Mouse (Mus musculus): Measurements from ENCODE around the gene L1cam. TPM values are rescaled to one million over a fixed set of nuclear protein-coding genes. Genes with fewer than 3 reads are reported as not detected.

The L1cam gene
- polyA plus RNA-seq, 1 experiment = 0.55 TPM

GRCm38 (mm10) chrX:73875881-73876280 lies 20.0 kb downstream of the L1cam start:
- Histone ChIP-seq H3K79me2 (ENCODE audit: control insufficient read depth, insufficient read depth) (no peaks in the 10 kb centered on the region), H3K27me3 (ENCODE audit: control insufficient read depth, insufficient read depth, insufficient read length) (no peaks in the 10 kb centered on the region), H3K36me3 (ENCODE audit: control insufficient read depth, insufficient read depth) (no peaks in the 10 kb centered on the region), H3K4me3 (ENCODE audit: insufficient read depth, poor library complexity, severe bottlenecking) (no peak overlapping the region), H3K79me3 (ENCODE audit: low read depth) (no peaks in the 10 kb centered on the region), H3ac (ENCODE audit: control insufficient read depth, insufficient read length, low read depth) (no peak overlapping the region)
- TF ChIP-seq MAX (IDR thresholded peaks at IDR 0.05) (no peak), MYOD1 (IDR thresholded peaks at IDR 0.05; ENCODE audit: control insufficient read depth, insufficient read length, low read depth) (no peak), CTCF (IDR thresholded peaks at IDR 0.05; ENCODE audit: control insufficient read depth, insufficient read depth, insufficient read length) (no peak), MYOG (IDR thresholded peaks at IDR 0.05; ENCODE audit: control insufficient read depth, extremely low read depth, insufficient read length) (no peak), FOSL1 (IDR thresholded peaks at IDR 0.05; ENCODE audit: insufficient read depth, low read length, poor library complexity, severe bottlenecking) (no peak), CEBPB (IDR thresholded peaks at IDR 0.05; ENCODE audit: low read depth) (no peak), USF1 (IDR thresholded peaks at IDR 0.05; ENCODE audit: low read depth) (no peak)

- TF ChIP-seq FOSL1 (IDR thresholded peaks at IDR 0.05; ENCODE audit: insufficient read depth, low read length, poor library complexity, severe bottlenecking) (no peak), CEBPB (IDR thresholded peaks at IDR 0.05; ENCODE audit: low read depth) (no peak), CTCF (IDR thresholded peaks at IDR 0.05; ENCODE audit: control insufficient read depth, insufficient read depth, insufficient read length) (no peak), MYOD1 (IDR thresholded peaks at IDR 0.05; ENCODE audit: control insufficient read depth, insufficient read length, low read depth) (no peak), MAX (IDR thresholded peaks at IDR 0.05) (no peak), MYOG (IDR thresholded peaks at IDR 0.05; ENCODE audit: control insufficient read depth, extremely low read depth, insufficient read length) (no peak), USF1 (IDR thresholded peaks at IDR 0.05; ENCODE audit: low read depth) (no peak)
- Histone ChIP-seq H3K4me3 (ENCODE audit: insufficient read depth, poor library complexity, severe bottlenecking) (no peak overlapping the region), H3K79me2 (ENCODE audit: control insufficient read depth, insufficient read depth) (no peaks in the 10 kb centered on the region), H3ac (ENCODE audit: control insufficient read depth, insufficient read length, low read depth) (no peak overlapping the region), H3K79me3 (ENCODE audit: low read depth) (no peaks in the 10 kb centered on the region), H3K27me3 (ENCODE audit: control insufficient read depth, insufficient read depth, insufficient read length) (no peaks in the 10 kb centered on the region), H3K36me3 (ENCODE audit: control insufficient read depth, insufficient read depth) (no peaks in the 10 kb centered on the region)
These were observed 23.9 kb downstream of the L1cam start for GRCm38 (mm10) chrX:73871956-73872355.

- Histone ChIP-seq H3K36me3 (ENCODE audit: control insufficient read depth, insufficient read depth) (no peaks in the 10 kb centered on the region), H3K27me3 (ENCODE audit: control insufficient read depth, insufficient read depth, insufficient read length) (no peaks in the 10 kb centered on the region)
These were observed 24.4 kb downstream of the L1cam start for GRCm38 (mm10) chrX:73871474-73871873.

GRCm38 (mm10) chrX:73869334-73869733 lies 26.6 kb downstream of the L1cam start:
- no peaks in the 10 kb centered on the region for H3K36me3 ChIP-seq (ENCODE audit: control insufficient read depth, insufficient read depth)
- H3K27me3 ChIP-seq (ENCODE audit: control insufficient read depth, insufficient read depth, insufficient read length) = no peaks in the 10 kb centered on the region
- no peak overlapping the region for H3ac ChIP-seq (ENCODE audit: control insufficient read depth, insufficient read length, low read depth)
- TF ChIP-seq MYOD1 (IDR thresholded peaks at IDR 0.05; ENCODE audit: control insufficient read depth, insufficient read length, low read depth) = no peak
- no peak for TF ChIP-seq CTCF (IDR thresholded peaks at IDR 0.05; ENCODE audit: control insufficient read depth, insufficient read depth, insufficient read length)
- no peak for TF ChIP-seq USF1 (IDR thresholded peaks at IDR 0.05; ENCODE audit: low read depth)
- no peak for TF ChIP-seq MYOG (IDR thresholded peaks at IDR 0.05; ENCODE audit: control insufficient read depth, extremely low read depth, insufficient read length)
- peak; percentile 63 for TF ChIP-seq MAX (IDR thresholded peaks at IDR 0.05)
- TF ChIP-seq CEBPB (IDR thresholded peaks at IDR 0.05; ENCODE audit: low read depth) = no peak
- no peaks in the 10 kb centered on the region for H3K79me3 ChIP-seq (ENCODE audit: low read depth)
- H3K79me2 ChIP-seq (ENCODE audit: control insufficient read depth, insufficient read depth) = no peaks in the 10 kb centered on the region
- no peak overlapping the region for H3K4me3 ChIP-seq (ENCODE audit: insufficient read depth, poor library complexity, severe bottlenecking)

More at GRCm38 (mm10) chrX:73871474-73871873, 24.4 kb downstream of the L1cam start:
- Histone ChIP-seq H3K4me3 (ENCODE audit: insufficient read depth, poor library complexity, severe bottlenecking) (no peak overlapping the region), H3K79me2 (ENCODE audit: control insufficient read depth, insufficient read depth) (no peaks in the 10 kb centered on the region), H3K79me3 (ENCODE audit: low read depth) (no peaks in the 10 kb centered on the region), H3ac (ENCODE audit: control insufficient read depth, insufficient read length, low read depth) (no peak overlapping the region)
- TF ChIP-seq MYOG (IDR thresholded peaks at IDR 0.05; ENCODE audit: control insufficient read depth, extremely low read depth, insufficient read length) (no peak), MAX (IDR thresholded peaks at IDR 0.05) (no peak), CEBPB (IDR thresholded peaks at IDR 0.05; ENCODE audit: low read depth) (no peak), MYOD1 (IDR thresholded peaks at IDR 0.05; ENCODE audit: control insufficient read depth, insufficient read length, low read depth) (no peak), CTCF (IDR thresholded peaks at IDR 0.05; ENCODE audit: control insufficient read depth, insufficient read depth, insufficient read length) (no peak), USF1 (IDR thresholded peaks at IDR 0.05; ENCODE audit: low read depth) (no peak), FOSL1 (IDR thresholded peaks at IDR 0.05; ENCODE audit: insufficient read depth, low read length, poor library complexity, severe bottlenecking) (no peak)

GRCm38 (mm10) chrX:73867852-73868251 lies 28.1 kb downstream of the L1cam start:
- Histone ChIP-seq H3K36me3 (ENCODE audit: control insufficient read depth, insufficient read depth) (no peaks in the 10 kb centered on the region), H3ac (ENCODE audit: control insufficient read depth, insufficient read length, low read depth) (no peak overlapping the region), H3K79me3 (ENCODE audit: low read depth) (no peaks in the 10 kb centered on the region), H3K4me3 (ENCODE audit: insufficient read depth, poor library complexity, severe bottlenecking) (no peak overlapping the region), H3K27me3 (ENCODE audit: control insufficient read depth, insufficient read depth, insufficient read length) (no peaks in the 10 kb centered on the region), H3K79me2 (ENCODE audit: control insufficient read depth, insufficient read depth) (no peaks in the 10 kb centered on the region)
- TF ChIP-seq FOSL1 (IDR thresholded peaks at IDR 0.05; ENCODE audit: insufficient read depth, low read length, poor library complexity, severe bottlenecking) (no peak), USF1 (IDR thresholded peaks at IDR 0.05; ENCODE audit: low read depth) (no peak), CEBPB (IDR thresholded peaks at IDR 0.05; ENCODE audit: low read depth) (no peak), MYOG (IDR thresholded peaks at IDR 0.05; ENCODE audit: control insufficient read depth, extremely low read depth, insufficient read length) (no peak)

GRCm38 (mm10) chrX:73867256-73867655 lies 28.6 kb downstream of the L1cam start:
- TF ChIP-seq MYOD1 (IDR thresholded peaks at IDR 0.05; ENCODE audit: control insufficient read depth, insufficient read length, low read depth) = no peak
- TF ChIP-seq MYOG (IDR thresholded peaks at IDR 0.05; ENCODE audit: control insufficient read depth, extremely low read depth, insufficient read length) = no peak
- TF ChIP-seq MAX (IDR thresholded peaks at IDR 0.05) = no peak
- no peak for TF ChIP-seq CEBPB (IDR thresholded peaks at IDR 0.05; ENCODE audit: low read depth)
- no peak for TF ChIP-seq CTCF (IDR thresholded peaks at IDR 0.05; ENCODE audit: control insufficient read depth, insufficient read depth, insufficient read length)
- TF ChIP-seq FOSL1 (IDR thresholded peaks at IDR 0.05; ENCODE audit: insufficient read depth, low read length, poor library complexity, severe bottlenecking) = no peak
- TF ChIP-seq USF1 (IDR thresholded peaks at IDR 0.05; ENCODE audit: low read depth) = no peak
- H3K79me2 ChIP-seq (ENCODE audit: control insufficient read depth, insufficient read depth) = no peaks in the 10 kb centered on the region

More at GRCm38 (mm10) chrX:73867256-73867655, 28.6 kb downstream of the L1cam start:
- Histone ChIP-seq H3K79me3 (ENCODE audit: low read depth) (no peaks in the 10 kb centered on the region), H3K36me3 (ENCODE audit: control insufficient read depth, insufficient read depth) (no peaks in the 10 kb centered on the region), H3K27me3 (ENCODE audit: control insufficient read depth, insufficient read depth, insufficient read length) (no peaks in the 10 kb centered on the region), H3ac (ENCODE audit: control insufficient read depth, insufficient read length, low read depth) (no peak overlapping the region), H3K4me3 (ENCODE audit: insufficient read depth, poor library complexity, severe bottlenecking) (no peak overlapping the region)

Data from C2C12 (cell line).